Mouse (Mus musculus) small intestine, adult 2 months (tissue): ENCODE measurements around the gene Tnks2. TPM values are rescaled to one million over a fixed set of nuclear protein-coding genes. Genes with fewer than 3 reads are reported as not detected.
A peak's percentile ranks its signal among the peaks of the same experiment; 100 is the strongest.
"Not testable (repeated sequence)": the region's sequence is repeated elsewhere in the genome, so short reads cannot be mapped to it uniquely, and the experiment has no call there.

Experiments
- H3K27ac ChIP-seq: fragments of 200-500 bp; 2 replicates; pipeline ENCODE4 v1.5.1; 2012; ENCODE audit warnings: low read depth, low read length, control low read depth, inconsistent platforms; ENCODE audit not compliant: insufficient read depth
- H3K27me3 ChIP-seq: fragments of 200-500 bp; 2 replicates; pipeline ENCODE4 v1.6.1; 2012; ENCODE audit warnings: mild to moderate bottlenecking, moderate library complexity, low read length, inconsistent platforms; ENCODE audit not compliant: control insufficient read depth, insufficient read depth
- H3K36me3 ChIP-seq: fragments of 200-500 bp; 2 replicates; pipeline ENCODE4 v1.6.1; 2012; ENCODE audit warnings: mild to moderate bottlenecking, low read length, control low read depth, inconsistent platforms; ENCODE audit not compliant: control insufficient read depth, insufficient read depth
- H3K4me1 ChIP-seq: fragments of 200-500 bp; 2 replicates; pipeline ENCODE4 v1.6.1; 2012; ENCODE audit warnings: low read length, inconsistent platforms, mixed read lengths; ENCODE audit not compliant: control insufficient read depth, insufficient read depth, insufficient read length
- H3K4me3 ChIP-seq: fragments of 200-500 bp; 2 replicates; pipeline ENCODE4 v1.5.1; 2012; ENCODE audit warnings: low read depth, mild to moderate bottlenecking, control low read depth, inconsistent platforms, low read length, moderate library complexity
- CTCF ChIP-seq: fragments of 200-500 bp; IDR thresholded peaks from 2 replicates; pipeline ENCODE4 v1.5.1; 2012; ENCODE audit warnings: low read depth, mild to moderate bottlenecking, control low read depth, inconsistent platforms, low read length, moderate library complexity, mixed read lengths; ENCODE audit not compliant: insufficient replicate concordance, insufficient read length; ENCODE audit errors: extremely low read depth
- POLR2A ChIP-seq: fragments of 200-500 bp; IDR thresholded peaks from 2 replicates; pipeline ENCODE4 v1.6.1; 2012; ENCODE audit warnings: low read depth, mild to moderate bottlenecking, control low read depth, inconsistent platforms, low read length, moderate library complexity
- WGBS: fragments of 180-500 bp; shearing (Covaris S2); methylation state at CpG from one replicate; pipeline ENCODE4 v1.1.7; 2018; 5-methylcytosine and 5-hydroxymethylcytosine counted together
- polyA plus RNA-seq: library from polyadenylated mRNA; depleted of rRNA; stranded (reverse); fragments of >200 nt; gene quantifications from 2 replicates; pipeline ENCODE4 v1.2.3, GENCODE M21; 2012

Gene Tnks2
- polyA plus RNA-seq, 1 experiment, result 13.2 TPM

GRCm38 (mm10) chr19:36815396-36816271 is 18.4 kb upstream of the Tnks2 start:
- Histone ChIP-seq H3K4me3 (no peak overlapping the region), H3K4me1 (no peaks in the 10 kb centered on the region), H3K36me3 (no peaks in the 10 kb centered on the region), H3K27me3 (no peaks in the 10 kb centered on the region), H3K27ac (no peak overlapping the region)
- WGBS, result 20% methylated on average over 32 of the region's 32 CpGs
- TF ChIP-seq POLR2A (no peak), CTCF (no peak)

GRCm38 (mm10) chr19:36818141-36818885 is 15.7 kb upstream of the Tnks2 start:
- Histone ChIP-seq H3K4me1 (no peaks in the 10 kb centered on the region), H3K4me3 (peak overlapping the region; percentile 54), H3K27ac (no peak overlapping the region), H3K36me3 (no peaks in the 10 kb centered on the region), H3K27me3 (no peaks in the 10 kb centered on the region)
- 13% methylated on average over 22 of the region's 22 CpGs for WGBS
- TF ChIP-seq CTCF, result no peak
- no peak for TF ChIP-seq POLR2A

- Histone ChIP-seq H3K4me1 (no peaks in the 10 kb centered on the region), H3K36me3 (no peaks in the 10 kb centered on the region), H3K4me3 (no peak overlapping the region), H3K27me3 (no peaks in the 10 kb centered on the region), H3K27ac (no peak overlapping the region)
- TF ChIP-seq POLR2A (no peak), CTCF (no peak)
- WGBS, result 70% methylated on average over 6 of the region's 6 CpGs
Measured at GRCm38 (mm10) chr19:36819199-36819598, 14.8 kb upstream of the Tnks2 start.

- no peaks in the 10 kb centered on the region for H3K36me3 ChIP-seq
- TF ChIP-seq CTCF (no peak), POLR2A (no peak)
- no peak overlapping the region for H3K27ac ChIP-seq
- no peak overlapping the region for H3K4me3 ChIP-seq
- 68% methylated on average over 4 of the region's 4 CpGs for WGBS
- H3K4me1 ChIP-seq, result no peaks in the 10 kb centered on the region
- no peaks in the 10 kb centered on the region for H3K27me3 ChIP-seq
Measured at GRCm38 (mm10) chr19:36820469-36820868, 13.6 kb upstream of the Tnks2 start.

- WGBS, result 57% methylated on average over 6 of the region's 6 CpGs
- not testable (repeated sequence) for H3K27me3 ChIP-seq
Measured at GRCm38 (mm10) chr19:36821301-36821700, 12.7 kb upstream of the Tnks2 start.

GRCm38 (mm10) chr19:36822701-36823100 is 11.3 kb upstream of the Tnks2 start:
- H3K4me1 ChIP-seq, result no peaks in the 10 kb centered on the region
- TF ChIP-seq POLR2A (no peak), CTCF (no peak)
- H3K27me3 ChIP-seq, result no peaks in the 10 kb centered on the region
- no peak overlapping the region for H3K27ac ChIP-seq
- no peaks in the 10 kb centered on the region for H3K36me3 ChIP-seq
- H3K4me3 ChIP-seq, result no peak overlapping the region
- WGBS, result 95% methylated on average over 4 of the region's 4 CpGs

More at GRCm38 (mm10) chr19:36821301-36821700, 12.7 kb upstream of the Tnks2 start:
- not testable (repeated sequence) for H3K4me3 ChIP-seq, H3K36me3 ChIP-seq, H3K4me1 ChIP-seq, H3K27ac ChIP-seq

GRCm38 (mm10) chr19:36827650-36828049 is 6.4 kb upstream of the Tnks2 start:
- Histone ChIP-seq H3K4me3 (no peak overlapping the region), H3K4me1 (no peaks in the 10 kb centered on the region), H3K27me3 (no peaks in the 10 kb centered on the region), H3K36me3 (no peaks in the 10 kb centered on the region), H3K27ac (no peak overlapping the region)
- TF ChIP-seq CTCF (no peak), POLR2A (no peak)
- 83% methylated on average over 5 of the region's 5 CpGs for WGBS
